Mouse (Mus musculus) frontal cortex, adult 2 months (tissue): ENCODE measurements around the gene Amer3. TPM values are rescaled to one million over a fixed set of nuclear protein-coding genes. Genes with fewer than 3 reads are reported as not detected.
"Not testable (repeated sequence)": the region's sequence is repeated elsewhere in the genome, so short reads cannot be mapped to it uniquely, and the experiment has no call there.

Experiments used
- DNase-seq, 2 experiments: peaks; one replicate each; pipeline ENCODE4 v3.0.0; 2022; ENCODE audit warnings: low spot score in 1 of 2; ENCODE audit errors: extremely low spot score in 1 of 2
- polyA plus RNA-seq: library from polyadenylated mRNA; depleted of rRNA; stranded (reverse); fragments of >200 nt; gene quantifications from 2 replicates; pipeline ENCODE4 v1.2.3, GENCODE M21; 2012; rRNA removed

Gene Amer3
- 11.8 and 13.4 TPM in 2 replicates for polyA plus RNA-seq

GRCm38 (mm10) chr1:34578851-34579781, at the start of gene Amer3:
Amer3 (plus strand) TSS chr1:34579657.
- peak; percentile 51 to 84 for DNase-seq

- not testable (repeated sequence) for DNase-seq
Measured at GRCm38 (mm10) chr1:34534574-34534973, 44.9 kb upstream of the Amer3 start.

- DNase-seq = not testable (repeated sequence)
Measured at GRCm38 (mm10) chr1:34535043-34535698, 44.3 kb upstream of the Amer3 start, which contains the start of gene Cfc1. Cfc1 (plus strand) TSS chr1:34535648.

- no peak for DNase-seq
Measured at GRCm38 (mm10) chr1:34536291-34536766, 43.1 kb upstream of the Amer3 start.

GRCm38 (mm10) chr1:34536767-34537485, 42.5 kb upstream of the Amer3 start:
- DNase-seq = no peak

GRCm38 (mm10) chr1:34547074-34547473, 32.4 kb upstream of the Amer3 start:
- DNase-seq = no peak

- DNase-seq = no peak
Measured at GRCm38 (mm10) chr1:34553690-34554089, 25.8 kb upstream of the Amer3 start.

GRCm38 (mm10) chr1:34554275-34554674, 25.2 kb upstream of the Amer3 start:
- DNase-seq = no peak

GRCm38 (mm10) chr1:34560843-34561242, 18.6 kb upstream of the Amer3 start, which contains the start of gene Prss40:
Prss40 (minus strand) TSS chr1:34560943.
- no peak for DNase-seq

- DNase-seq = no peak
Measured at GRCm38 (mm10) chr1:34564383-34565045, 14.9 kb upstream of the Amer3 start.

GRCm38 (mm10) chr1:34568120-34568519, 11.3 kb upstream of the Amer3 start:
- DNase-seq = no peak

- no peak for DNase-seq
Measured at GRCm38 (mm10) chr1:34569876-34570275, 9.6 kb upstream of the Amer3 start.

- peak; percentile 45 to 70 for DNase-seq
Measured at GRCm38 (mm10) chr1:34571431-34571830, 8.0 kb upstream of the Amer3 start.

- no peak for DNase-seq
Measured at GRCm38 (mm10) chr1:34573221-34573620, 6.2 kb upstream of the Amer3 start.

- peak in 1 of 2 experiments; percentile 44 for DNase-seq
Measured at GRCm38 (mm10) chr1:34579782-34580356, 412 bp downstream of the Amer3 start.

GRCm38 (mm10) chr1:34582218-34582617, 2.8 kb downstream of the Amer3 start:
- DNase-seq = no peak

GRCm38 (mm10) chr1:34583821-34584263, 4.4 kb downstream of the Amer3 start:
- DNase-seq = peak; percentile 24 to 71

- DNase-seq = no peak
Measured at GRCm38 (mm10) chr1:34584736-34585135, 5.3 kb downstream of the Amer3 start.

- DNase-seq = no peak
Measured at GRCm38 (mm10) chr1:34587298-34588096, 8.0 kb downstream of the Amer3 start.
